Mouse (Mus musculus): ENCODE results near the gene Negr1.

The Negr1 gene

GRCm38 (mm10) chr3:156672560-156672959 is 111.0 kb downstream of the Negr1 start:
- in situ Hi-C loops (cut with MboI; ENCODE audit: unreplicated experiment in 2 of 2) = no loop called here

- in situ Hi-C loops (cut with MboI; ENCODE audit: unreplicated experiment in 2 of 2) = no loop called here
Observed at GRCm38 (mm10) chr3:156690059-156690605, 128.5 kb downstream of the Negr1 start.

GRCm38 (mm10) chr3:156698687-156699086 is 137.1 kb downstream of the Negr1 start:
- in situ Hi-C loops (cut with MboI; ENCODE audit: unreplicated experiment in 2 of 2) = no loop called here

GRCm38 (mm10) chr3:156703241-156703640 is 141.6 kb downstream of the Negr1 start:
- in situ Hi-C loops (cut with MboI; ENCODE audit: unreplicated experiment in 2 of 2) = no loop called here

- in situ Hi-C loops (cut with MboI; ENCODE audit: unreplicated experiment in 2 of 2) = no loop called here
Observed at GRCm38 (mm10) chr3:156710240-156710639, 148.6 kb downstream of the Negr1 start.

- in situ Hi-C loops (cut with MboI; ENCODE audit: unreplicated experiment in 2 of 2) = no loop called here
Observed at GRCm38 (mm10) chr3:156710693-156711092, 149.1 kb downstream of the Negr1 start.

GRCm38 (mm10) chr3:156736335-156736734 is 174.7 kb downstream of the Negr1 start:
- in situ Hi-C loops (cut with MboI; ENCODE audit: unreplicated experiment in 2 of 2) = no loop called here

- in situ Hi-C loops (cut with MboI; ENCODE audit: unreplicated experiment in 2 of 2) = no loop called here
Observed at GRCm38 (mm10) chr3:156739529-156739928, 177.9 kb downstream of the Negr1 start.

- in situ Hi-C loops (cut with MboI; ENCODE audit: unreplicated experiment in 2 of 2) = no loop called here
Observed at GRCm38 (mm10) chr3:156743266-156743665, 181.7 kb downstream of the Negr1 start.

- in situ Hi-C loops (cut with MboI; ENCODE audit: unreplicated experiment in 2 of 2) = no loop called here
Observed at GRCm38 (mm10) chr3:156745218-156745770, 183.7 kb downstream of the Negr1 start.

GRCm38 (mm10) chr3:156747456-156747855 is 185.9 kb downstream of the Negr1 start:
- in situ Hi-C loops (cut with MboI; ENCODE audit: unreplicated experiment in 2 of 2) = no loop called here

GRCm38 (mm10) chr3:156753780-156754373 is 192.3 kb downstream of the Negr1 start:
- in situ Hi-C loops (cut with MboI; ENCODE audit: unreplicated experiment in 2 of 2) = no loop called here

GRCm38 (mm10) chr3:156754790-156755530 is 193.4 kb downstream of the Negr1 start:
- in situ Hi-C loops (cut with MboI; ENCODE audit: unreplicated experiment in 2 of 2) = no loop called here

- in situ Hi-C loops (cut with MboI; ENCODE audit: unreplicated experiment in 2 of 2) = no loop called here
Observed at GRCm38 (mm10) chr3:156765015-156765414, 203.4 kb downstream of the Negr1 start.

GRCm38 (mm10) chr3:156766171-156766845 is 204.7 kb downstream of the Negr1 start:
- in situ Hi-C loops (cut with MboI; ENCODE audit: unreplicated experiment in 2 of 2) = no loop called here

- in situ Hi-C loops (cut with MboI; ENCODE audit: unreplicated experiment in 2 of 2) = no loop called here
Observed at GRCm38 (mm10) chr3:156771626-156772025, 210.0 kb downstream of the Negr1 start.

- in situ Hi-C loops (cut with MboI; ENCODE audit: unreplicated experiment in 2 of 2) = no loop called here
Observed at GRCm38 (mm10) chr3:156772057-156772456, 210.5 kb downstream of the Negr1 start.

GRCm38 (mm10) chr3:156784309-156784852 is 222.8 kb downstream of the Negr1 start:
- in situ Hi-C loops (cut with MboI; ENCODE audit: unreplicated experiment in 2 of 2) = no loop called here

- in situ Hi-C loops (cut with MboI; ENCODE audit: unreplicated experiment in 2 of 2) = no loop called here
Observed at GRCm38 (mm10) chr3:156786355-156786754, 224.8 kb downstream of the Negr1 start.

GRCm38 (mm10) chr3:156791234-156791633 is 229.6 kb downstream of the Negr1 start:
- in situ Hi-C loops (cut with MboI; ENCODE audit: unreplicated experiment in 2 of 2) = no loop called here

- in situ Hi-C loops (cut with MboI; ENCODE audit: unreplicated experiment in 2 of 2) = no loop called here
Observed at GRCm38 (mm10) chr3:156792743-156793142, 231.1 kb downstream of the Negr1 start.

Measured in v-Abl transformed pro-B cells (cell line).